Mouse (Mus musculus) right cerebral cortex, adult 18-20 months (tissue): ENCODE data around the gene Dhx8.
A peak's percentile ranks its signal among the peaks of the same experiment; 100 is the strongest.

ENCODE experiments used
- DNase-seq: peaks from one replicate; pipeline ENCODE4 v3.0.0; 2022; ENCODE audit warnings: mixed read lengths

Dhx8 gene

GRCm38 (mm10) chr11:101732518-101733440, at the start of gene Dhx8:
TSS of gene Dhx8 (plus strand) at chr11:101732919.
- DNase-seq, result peak; percentile 98

GRCm38 (mm10) chr11:101687351-101688301, 45.1 kb upstream of the Dhx8 start:
- DNase-seq, result peak; percentile 95

DNA sequence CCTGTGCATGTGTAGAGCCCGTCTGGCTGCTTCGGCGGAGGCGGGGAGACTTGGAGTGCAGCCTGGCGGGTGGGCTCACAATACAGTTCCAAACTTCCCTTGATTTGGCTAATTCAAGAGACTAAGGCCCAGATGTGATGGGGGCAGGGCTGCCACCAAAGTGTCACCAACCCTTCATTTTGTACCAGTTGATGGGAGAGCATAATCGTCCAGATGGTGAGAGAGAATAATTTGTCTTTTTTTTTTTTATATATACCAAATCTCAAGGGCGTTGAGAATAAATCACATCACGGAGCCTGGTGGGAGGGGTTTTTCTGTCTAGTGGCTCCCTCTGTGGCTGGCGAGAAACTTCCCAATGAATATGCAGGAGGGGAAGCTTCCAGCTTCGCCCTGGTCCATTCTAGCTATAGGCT, 43.0 kb upstream of the Dhx8 start:
- peak; percentile 81 for DNase-seq

GRCm38 (mm10) chr11:101690326-101690725, 42.4 kb upstream of the Dhx8 start:
- peak; percentile 37 for DNase-seq

DNA sequence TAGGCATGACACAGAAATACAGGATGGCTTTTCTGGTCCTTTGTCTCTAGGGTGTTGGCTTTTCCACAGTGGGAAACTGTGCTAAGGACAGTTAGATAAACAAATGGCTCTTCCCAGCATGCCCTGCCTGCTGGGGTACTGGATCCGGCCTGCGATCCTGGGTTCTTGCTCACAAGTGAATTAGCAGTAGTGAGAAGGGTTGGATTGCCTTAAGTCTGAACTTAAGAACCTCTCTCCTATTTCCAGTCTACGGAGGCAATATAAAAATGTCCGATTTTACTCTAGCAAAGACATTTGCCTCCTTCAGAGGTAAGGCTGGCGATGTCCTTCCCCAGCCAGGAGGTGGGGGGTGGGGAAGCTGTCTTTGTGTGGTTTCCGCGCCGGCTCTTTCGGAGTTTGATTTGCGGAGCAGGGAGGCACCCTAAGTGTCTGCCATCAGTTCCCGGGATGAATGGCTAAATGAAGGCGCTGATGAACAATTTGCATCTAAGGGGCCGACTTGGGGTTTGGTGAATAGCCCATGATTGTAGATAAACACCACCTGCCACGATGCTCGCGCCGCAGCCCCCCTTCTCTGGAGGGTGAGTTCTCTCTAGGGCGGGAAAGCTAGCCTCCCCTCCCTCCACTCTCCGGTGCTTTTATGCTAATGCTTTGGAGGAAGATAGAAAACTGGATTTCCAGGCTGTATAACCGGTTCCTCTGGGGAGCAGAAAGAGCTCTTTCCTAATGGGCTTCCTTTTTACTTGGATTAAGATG, 36.6 kb upstream of the Dhx8 start:
- DNase-seq, result peak; percentile 38

DNA sequence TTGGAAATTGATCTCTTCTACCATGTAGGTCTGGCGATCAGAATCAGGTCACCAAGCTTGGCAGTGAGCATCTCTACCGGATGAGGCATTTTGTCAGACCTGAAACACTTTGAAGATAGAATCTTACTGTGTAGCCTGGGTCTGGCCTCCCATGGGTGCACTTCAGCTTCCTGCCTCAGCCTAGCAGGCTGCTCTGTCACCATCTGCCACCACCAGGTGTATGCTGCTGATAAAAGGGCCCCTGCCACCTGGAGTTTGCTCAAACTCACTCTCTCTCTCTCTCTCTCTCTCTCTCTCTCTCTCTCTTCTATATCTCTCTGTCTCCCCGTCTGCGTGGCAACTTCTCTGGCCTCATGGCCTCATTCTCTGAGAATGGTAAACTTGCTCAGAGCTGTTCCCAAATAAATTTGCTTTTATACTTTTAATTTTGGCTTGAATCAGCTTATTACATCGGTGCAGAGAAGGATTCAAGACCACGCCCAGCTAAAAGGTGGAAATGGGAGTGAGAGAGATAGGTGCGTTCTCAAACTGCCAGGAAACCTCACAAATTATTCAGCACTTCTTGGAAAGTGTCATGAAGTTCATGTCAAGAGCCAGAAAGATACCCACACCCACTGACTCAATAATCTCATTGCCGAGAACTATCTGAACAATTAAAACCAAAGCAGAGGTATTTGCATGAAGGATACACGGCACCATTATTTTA, 35.4 kb upstream of the Dhx8 start:
- no peak for DNase-seq

DNA sequence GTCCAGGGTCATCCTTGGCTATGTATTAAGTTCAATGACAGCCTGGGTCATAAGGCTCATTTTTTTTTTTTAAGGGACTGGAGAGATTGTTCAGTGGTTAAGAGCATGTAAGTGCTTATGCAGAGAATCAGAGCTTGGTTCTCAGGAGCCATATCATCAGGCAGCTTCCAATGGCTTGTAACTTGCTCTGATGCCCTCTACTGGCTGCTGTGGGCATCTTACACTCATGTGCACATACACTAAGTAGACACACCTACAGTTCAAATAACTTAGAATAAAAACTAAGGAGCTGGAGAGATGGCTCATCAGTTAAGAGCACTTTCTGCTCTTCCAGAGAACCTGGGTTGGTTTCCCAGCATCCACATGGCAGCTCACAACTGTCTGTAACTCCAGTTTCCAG, 34.6 kb upstream of the Dhx8 start:
- DNase-seq, result no peak

DNA sequence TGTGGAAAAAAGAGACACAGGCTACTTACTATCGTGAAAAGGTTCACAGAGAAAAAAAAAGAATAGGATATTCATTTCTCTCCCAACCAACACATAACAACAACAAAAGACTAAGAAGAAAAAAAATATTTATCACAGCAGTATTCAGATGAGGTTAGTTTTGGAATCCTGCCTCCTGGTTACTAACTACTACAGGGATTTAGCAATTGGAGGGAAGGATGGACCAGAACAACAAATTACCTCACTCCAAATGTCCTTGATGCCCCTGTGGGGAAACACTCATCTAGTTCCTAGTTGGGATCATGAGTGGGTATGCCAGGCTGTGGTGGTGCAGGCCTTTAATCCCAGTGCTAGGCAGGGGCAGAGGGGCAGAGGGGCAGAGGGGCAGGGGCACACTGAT, 33.2 kb upstream of the Dhx8 start:
- DNase-seq, result no peak

GRCm38 (mm10) chr11:101699991-101700390, 32.7 kb upstream of the Dhx8 start:
- DNase-seq, result no peak

GRCm38 (mm10) chr11:101700446-101700845, 32.3 kb upstream of the Dhx8 start:
- DNase-seq, result peak; percentile 62

DNA sequence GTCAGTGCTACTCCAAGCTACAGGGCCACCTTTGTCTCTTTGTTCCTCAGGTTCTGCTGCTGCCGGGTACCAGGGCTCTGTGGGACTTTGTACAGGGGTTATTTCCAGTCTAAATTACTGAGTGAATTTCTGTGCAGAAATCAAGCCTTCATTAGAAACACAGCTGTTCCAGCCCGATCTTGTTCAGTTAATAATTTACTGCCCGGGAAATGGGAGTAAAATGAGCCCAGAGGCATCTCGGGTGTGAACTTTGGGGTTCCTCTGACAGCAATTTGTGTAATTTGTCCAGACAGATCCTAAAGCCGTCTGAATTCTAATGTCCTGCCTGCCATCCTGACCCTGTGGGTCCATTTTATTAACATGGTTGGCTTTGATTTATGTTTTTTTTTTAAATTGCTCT, 28.6 kb upstream of the Dhx8 start:
- DNase-seq, result no peak

DNA sequence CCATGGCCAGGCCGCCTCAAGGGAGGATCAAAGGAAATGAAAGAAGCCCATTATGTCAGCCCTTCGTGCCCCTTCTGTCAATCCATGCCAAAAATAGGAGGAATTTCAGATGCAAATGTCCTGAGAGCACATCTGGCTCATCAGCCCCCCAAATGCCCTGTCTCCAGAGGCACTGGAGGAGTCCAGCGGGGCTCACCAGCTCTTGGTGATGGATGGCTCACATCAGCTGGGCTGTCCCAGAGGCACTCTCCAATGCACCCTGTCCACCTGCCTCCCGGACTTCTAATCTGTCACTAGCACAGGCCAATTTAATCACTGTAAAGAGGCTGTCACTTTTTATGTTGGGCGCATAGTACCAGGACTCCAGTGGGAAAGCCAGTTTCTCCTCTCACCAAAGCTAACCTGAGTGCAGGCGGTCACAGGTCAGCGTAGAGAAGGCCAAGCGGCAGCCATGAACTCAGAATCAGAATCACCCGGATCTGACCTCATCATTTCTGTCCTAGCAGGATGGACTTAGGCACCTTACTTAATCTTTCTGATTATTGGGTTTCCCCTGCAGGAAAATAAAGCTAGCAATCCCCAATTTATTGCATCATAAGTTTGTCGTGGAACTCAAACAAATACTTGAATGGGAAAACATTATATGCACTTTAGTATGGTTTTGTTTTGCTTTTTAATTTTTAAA, 25.8 kb upstream of the Dhx8 start:
- no peak for DNase-seq

DNA sequence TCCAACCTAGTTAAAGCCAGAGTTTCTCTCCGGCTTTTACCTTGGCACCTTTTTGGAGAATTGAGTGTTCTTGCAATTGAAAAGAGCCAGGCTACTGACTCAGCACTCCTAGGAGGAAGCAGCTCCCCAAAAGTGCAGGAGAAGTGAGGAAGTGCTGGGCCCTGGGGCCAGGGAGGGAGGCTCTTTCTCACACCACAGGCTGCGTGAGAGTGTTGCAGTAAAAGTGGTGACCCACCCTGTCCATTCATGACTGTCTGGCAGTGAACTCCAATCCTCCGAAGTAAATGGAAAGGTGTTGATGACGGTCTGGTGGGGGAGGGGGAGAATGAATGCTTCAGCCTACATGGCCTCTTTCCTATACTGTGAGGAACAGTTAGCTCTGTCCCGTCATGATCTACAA, 24.2 kb upstream of the Dhx8 start:
- no peak for DNase-seq

DNA sequence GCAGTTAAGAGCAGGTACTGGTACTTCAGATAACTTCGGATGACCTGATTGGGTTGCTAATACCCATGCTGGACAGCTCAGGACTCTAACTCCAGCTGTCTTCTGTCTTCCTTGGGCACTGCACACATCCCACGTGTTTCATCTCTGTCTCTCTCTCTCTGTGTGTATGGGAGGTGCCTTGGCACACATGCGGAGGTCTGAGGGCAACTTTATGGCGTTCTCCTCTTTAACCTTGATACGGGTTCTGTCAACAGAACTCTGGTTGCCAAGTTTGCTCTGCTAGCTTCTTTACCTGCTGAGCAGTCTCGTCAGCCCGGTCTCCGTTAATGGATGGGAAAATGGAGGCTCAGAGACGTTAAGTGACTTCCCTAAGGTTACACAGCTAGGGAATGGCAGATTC, 19.9 kb upstream of the Dhx8 start:
- no peak for DNase-seq

- no peak for DNase-seq
Measured at GRCm38 (mm10) chr11:101714012-101714411, 18.7 kb upstream of the Dhx8 start.

GRCm38 (mm10) chr11:101718324-101718723, 14.4 kb upstream of the Dhx8 start:
- DNase-seq, result no peak

DNA sequence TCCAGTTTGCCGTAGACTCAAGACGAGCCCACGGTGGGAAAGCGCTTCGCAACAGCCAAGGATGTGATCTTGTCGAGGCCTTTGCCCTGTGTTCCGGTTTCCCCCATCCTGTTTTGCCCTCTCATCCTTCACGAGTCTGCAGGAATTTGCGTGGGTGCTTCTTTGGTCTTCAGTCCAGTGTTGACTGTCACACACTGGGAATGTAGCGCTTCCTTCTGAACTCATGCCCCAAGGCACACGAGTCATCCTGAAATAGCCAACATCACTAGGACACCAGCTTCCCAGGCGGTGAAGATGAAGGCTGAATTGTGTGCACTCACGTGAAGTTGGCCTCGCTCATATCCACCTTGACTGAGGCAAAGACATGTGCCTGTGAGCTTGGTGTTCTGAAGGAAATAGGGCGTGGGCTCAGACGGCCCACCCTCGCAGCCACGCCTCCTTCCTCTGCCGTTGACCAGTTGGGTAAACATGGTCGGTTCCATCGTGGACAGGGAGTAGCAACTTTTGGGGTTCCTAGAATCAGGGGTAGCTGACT, 12.7 kb upstream of the Dhx8 start:
- no peak for DNase-seq

GRCm38 (mm10) chr11:101725043-101725442, 7.7 kb upstream of the Dhx8 start:
- no peak for DNase-seq

- DNase-seq, result no peak
Measured at GRCm38 (mm10) chr11:101726765-101727164, 6.0 kb upstream of the Dhx8 start.

- DNase-seq, result no peak
Measured at GRCm38 (mm10) chr11:101729308-101729707, 3.4 kb upstream of the Dhx8 start.

GRCm38 (mm10) chr11:101733596-101733995, 877 bp downstream of the Dhx8 start:
- DNase-seq, result no peak
